Mouse (Mus musculus): ENCODE results near the gene Tacc2. TPM values are rescaled to one million over a fixed set of nuclear protein-coding genes. Genes with fewer than 3 reads are reported as not detected.

Gene Tacc2
- polyA plus RNA-seq, 1 experiment from 2014 or later, result 68.7 TPM

DNA sequence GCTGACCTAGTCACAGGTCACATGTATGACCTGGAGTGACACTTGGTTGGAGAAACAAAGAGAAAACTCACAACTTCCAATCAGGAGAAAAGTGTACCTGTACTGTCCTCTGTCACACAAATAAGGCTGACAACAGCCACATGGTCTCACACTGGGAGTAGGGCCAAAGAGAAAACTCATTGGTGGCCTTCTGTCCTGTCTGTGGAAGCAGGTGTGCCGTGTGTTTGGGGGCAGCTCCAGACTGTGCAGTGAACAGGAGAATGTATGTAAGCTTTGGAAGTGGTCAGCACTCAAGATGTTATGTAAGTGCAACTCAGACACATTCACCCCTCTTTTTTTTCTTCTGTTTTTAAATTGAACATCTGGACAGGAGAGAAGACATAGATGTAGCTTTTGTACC lies 124.1 kb downstream of the Tacc2 start:
- Histone ChIP-seq H3K36me3 (replicated peaks) (no peaks in the 10 kb centered on the region), H3K4me1 (peaks cover 32% of the 10 kb centered on the region), H3K27me3 (replicated peaks) (no peaks in the 10 kb centered on the region), H3K9ac (no peak overlapping the region), H3K4me3 (no peak overlapping the region), H3K4me2 (no peak overlapping the region), H3K9me3 (no peaks in the 10 kb centered on the region), H3K27ac (no peak overlapping the region)
- WGBS, result 85% methylated on average over 1 of the region's 1 CpGs
- no peak for ATAC-seq (replicated peaks)

DNA sequence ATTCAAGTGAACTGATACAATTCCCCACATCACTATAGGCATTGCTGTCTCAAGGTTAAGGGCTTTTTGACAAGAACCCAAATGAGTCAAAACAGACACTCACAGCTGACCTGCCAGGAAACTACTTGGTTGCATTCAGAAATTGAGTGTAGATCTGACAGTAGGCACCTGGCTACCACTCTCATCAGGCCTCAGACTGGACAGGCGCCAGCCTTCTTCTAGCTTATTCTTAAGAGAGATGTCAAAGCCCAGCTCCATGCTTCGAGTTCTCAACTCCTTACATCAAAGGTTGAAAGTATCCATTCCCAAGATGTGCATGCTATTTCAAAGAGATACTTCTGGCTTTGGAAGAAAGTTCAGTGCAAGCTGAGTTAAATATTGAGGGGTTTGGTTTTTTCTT lies 128.0 kb downstream of the Tacc2 start:
- Histone ChIP-seq H3K27ac (no peak overlapping the region), H3K9ac (no peak overlapping the region), H3K4me1 (peaks cover 35% of the 10 kb centered on the region), H3K36me3 (replicated peaks) (no peaks in the 10 kb centered on the region), H3K4me2 (no peak overlapping the region), H3K27me3 (replicated peaks) (no peaks in the 10 kb centered on the region), H3K9me3 (no peaks in the 10 kb centered on the region), H3K4me3 (no peak overlapping the region)
- WGBS, result 82% methylated on average over 2 of the region's 2 CpGs
- no peak for ATAC-seq (replicated peaks)

DNA sequence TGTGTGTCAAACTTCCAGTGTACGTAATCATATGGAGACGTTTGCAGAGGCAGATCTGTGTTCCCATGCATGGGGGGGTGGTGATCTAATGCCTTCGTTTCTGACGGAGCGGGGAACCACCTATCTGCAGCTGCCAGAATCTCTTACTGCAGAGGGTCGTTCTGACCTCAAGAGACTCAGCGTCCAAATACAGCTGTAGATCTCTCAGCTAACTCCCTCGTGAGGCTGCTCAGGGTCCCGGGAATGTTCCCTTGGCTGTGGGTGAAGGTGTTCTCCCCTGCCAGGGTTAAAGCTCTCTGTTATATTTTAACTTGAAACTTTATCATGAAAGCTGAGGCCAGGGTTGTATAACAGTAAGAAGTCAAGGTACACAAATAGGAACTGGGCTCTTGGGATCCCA lies 131.7 kb downstream of the Tacc2 start:
- H3K9ac ChIP-seq, result no peak overlapping the region
- no peak overlapping the region for H3K27ac ChIP-seq
- no peaks in the 10 kb centered on the region for H3K27me3 ChIP-seq (replicated peaks)
- no peak overlapping the region for H3K4me2 ChIP-seq
- peaks cover 52% of the 10 kb centered on the region for H3K4me1 ChIP-seq
- ATAC-seq (replicated peaks), result no peak
- H3K4me3 ChIP-seq, result no peak overlapping the region
- no peaks in the 10 kb centered on the region for H3K36me3 ChIP-seq (replicated peaks)
- 52% methylated on average over 9 of the region's 9 CpGs for WGBS
- H3K9me3 ChIP-seq, result no peaks in the 10 kb centered on the region

DNA sequence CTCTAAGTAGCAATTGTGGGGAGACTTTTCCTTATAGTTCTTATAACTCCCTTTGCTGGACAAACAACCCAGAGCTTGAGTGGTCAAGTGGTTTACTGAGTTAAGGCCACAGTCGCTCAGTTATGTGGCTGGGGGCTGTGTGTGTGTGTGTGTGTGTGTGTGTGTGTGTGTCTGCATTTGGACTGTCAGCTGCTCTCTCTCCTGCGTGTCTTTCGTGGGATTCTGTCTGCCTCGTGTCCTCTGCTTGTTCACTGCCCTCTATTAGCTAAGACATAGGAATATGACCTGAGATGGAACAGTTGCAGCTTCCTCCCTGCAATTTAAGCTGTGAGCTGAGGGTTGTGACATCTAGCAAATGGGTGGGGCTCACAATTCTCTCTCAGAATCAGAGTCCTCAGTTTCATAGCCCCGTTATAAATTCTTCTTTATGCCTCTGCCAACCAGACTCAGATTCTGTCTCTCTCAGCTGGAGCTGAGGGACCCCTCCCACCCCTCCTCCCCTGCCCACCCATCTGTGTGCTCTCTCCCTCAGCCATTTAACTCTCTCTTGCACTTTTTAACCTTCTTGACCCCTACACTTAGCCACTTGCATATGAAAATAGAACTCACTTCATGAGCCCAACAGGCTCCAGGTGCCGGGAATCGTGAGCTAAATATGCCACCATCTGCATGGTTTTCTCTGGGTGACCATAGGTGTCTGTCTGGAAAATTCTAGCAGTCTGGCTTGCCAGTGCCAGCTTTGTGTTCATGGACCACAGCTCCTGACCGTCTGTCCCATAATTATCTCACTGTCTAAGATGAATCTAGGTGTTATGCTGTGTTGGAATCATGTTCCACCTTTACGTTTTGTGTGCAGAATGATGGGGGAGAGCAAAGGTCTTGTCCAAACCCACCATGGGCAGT lies 132.4 kb downstream of the Tacc2 start:
- Histone ChIP-seq H3K9ac (no peak overlapping the region), H3K27me3 (replicated peaks) (no peaks in the 10 kb centered on the region), H3K4me1 (peaks cover 46% of the 10 kb centered on the region), H3K27ac (no peak overlapping the region), H3K4me2 (no peak overlapping the region), H3K36me3 (replicated peaks) (no peaks in the 10 kb centered on the region), H3K9me3 (no peaks in the 10 kb centered on the region), H3K4me3 (no peak overlapping the region)
- ATAC-seq (replicated peaks), result no peak
- WGBS, result 49% methylated on average over 9 of the region's 9 CpGs

DNA sequence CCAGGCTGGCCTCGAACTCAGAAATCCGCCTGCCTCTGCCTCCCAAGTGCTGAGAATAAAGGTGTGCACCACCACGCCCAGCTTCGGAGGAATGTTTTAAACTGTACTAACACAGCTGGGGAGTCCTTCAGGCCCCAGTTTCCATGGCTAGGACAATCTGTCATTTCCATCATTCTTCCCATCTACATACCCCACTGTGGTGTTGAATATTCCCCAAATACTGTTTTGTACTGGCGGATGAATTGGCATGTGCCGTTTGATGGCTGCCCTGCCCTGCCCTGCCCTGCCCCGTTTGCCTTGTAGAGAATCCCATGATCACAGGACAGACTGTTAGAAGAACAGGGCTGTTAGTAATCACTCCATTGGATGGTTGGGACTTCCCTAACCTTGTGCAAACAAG lies 134.6 kb downstream of the Tacc2 start:
- Histone ChIP-seq H3K27me3 (replicated peaks) (no peaks in the 10 kb centered on the region), H3K36me3 (replicated peaks) (no peaks in the 10 kb centered on the region; the same call in 1 of the 2 replicates), H3K4me1 (peaks cover 41% of the 10 kb centered on the region), H3K27ac (no peak overlapping the region), H3K4me2 (no peak overlapping the region), H3K9ac (no peak overlapping the region), H3K4me3 (no peak overlapping the region), H3K9me3 (no peaks in the 10 kb centered on the region)
- WGBS, result 88% methylated on average over 7 of the region's 7 CpGs
- ATAC-seq (replicated peaks), result no peak

DNA sequence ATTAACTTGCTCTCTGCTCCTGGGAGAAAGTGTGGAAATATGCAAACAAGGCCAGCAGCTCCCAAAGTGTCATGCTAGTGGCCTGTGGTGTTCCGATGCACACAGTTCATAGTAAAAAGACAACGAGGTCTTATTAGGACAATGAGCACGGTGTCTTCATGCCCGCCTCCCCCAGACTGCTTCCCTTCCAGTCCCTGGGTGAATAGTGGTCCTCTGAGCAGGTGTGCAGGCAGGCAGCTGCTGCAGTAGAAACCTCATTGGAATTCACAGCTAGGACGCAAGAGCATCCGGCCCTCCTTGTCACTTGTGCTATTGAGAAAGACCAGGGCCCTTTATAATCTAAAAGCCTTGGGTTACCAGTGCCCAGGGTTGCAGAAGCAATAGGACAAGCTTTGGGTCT lies 136.1 kb downstream of the Tacc2 start:
- H3K9me3 ChIP-seq, result no peaks in the 10 kb centered on the region
- H3K4me2 ChIP-seq, result no peak overlapping the region
- peak overlapping the region; percentile 57; the same call in 1 of the 2 replicates for H3K27ac ChIP-seq
- H3K4me1 ChIP-seq, result peaks cover 35% of the 10 kb centered on the region
- no peak overlapping the region for H3K9ac ChIP-seq
- H3K36me3 ChIP-seq (replicated peaks), result no peaks in the 10 kb centered on the region; the same call in 1 of the 2 replicates
- no peak for ATAC-seq (replicated peaks)
- no peaks in the 10 kb centered on the region for H3K27me3 ChIP-seq (replicated peaks)
- H3K4me3 ChIP-seq, result no peak overlapping the region
- WGBS, result 24% methylated on average over 6 of the region's 6 CpGs

DNA sequence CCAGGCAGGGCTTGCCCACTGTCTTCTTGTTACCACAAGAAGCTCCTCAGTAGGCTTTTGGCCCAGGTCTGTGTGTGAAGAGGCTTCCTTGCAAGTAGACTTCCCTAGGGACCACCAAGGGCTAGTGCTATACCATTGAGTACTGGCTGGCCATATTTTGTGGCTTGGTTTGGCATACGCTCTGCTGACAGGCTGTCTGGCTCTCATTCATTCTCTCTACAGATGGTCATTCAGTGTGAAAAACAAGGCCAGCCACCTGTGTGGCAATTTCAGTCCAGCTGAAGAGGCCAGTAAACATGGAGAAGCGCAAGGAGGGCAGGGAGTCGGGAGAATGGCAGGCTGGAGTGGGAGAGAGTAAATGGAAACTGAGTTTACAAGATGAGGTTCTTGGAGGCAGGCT lies 138.2 kb downstream of the Tacc2 start:
- no peak overlapping the region for H3K27ac ChIP-seq
- 85% methylated on average over 3 of the region's 3 CpGs for WGBS
- H3K4me1 ChIP-seq, result peaks cover 37% of the 10 kb centered on the region
- H3K9me3 ChIP-seq, result no peaks in the 10 kb centered on the region
- H3K4me2 ChIP-seq, result no peak overlapping the region
- H3K36me3 ChIP-seq (replicated peaks), result no peaks in the 10 kb centered on the region; the same call in 1 of the 2 replicates
- H3K4me3 ChIP-seq, result no peak overlapping the region
- H3K27me3 ChIP-seq (replicated peaks), result no peaks in the 10 kb centered on the region
- no peak overlapping the region for H3K9ac ChIP-seq
- ATAC-seq (replicated peaks), result no peak

DNA sequence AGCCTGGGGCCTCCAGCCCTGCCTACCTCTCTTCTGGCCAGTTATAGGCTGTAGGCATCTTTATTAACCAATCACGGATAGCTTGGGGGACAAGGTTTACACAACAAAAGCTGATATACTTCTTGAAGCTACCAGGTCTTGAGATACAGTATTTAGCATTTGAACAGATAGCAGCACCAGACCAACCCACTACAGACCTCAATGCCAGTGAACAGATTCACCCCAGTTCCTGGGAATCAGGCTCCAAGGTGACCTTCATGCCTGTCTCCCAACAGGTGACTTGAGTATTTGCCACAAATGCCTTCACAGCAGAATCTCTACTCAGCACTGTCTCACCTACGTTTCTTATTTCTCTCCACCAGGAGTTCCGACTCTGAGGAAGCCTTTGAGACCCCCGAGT lies 139.1 kb downstream of the Tacc2 start:
- no peaks in the 10 kb centered on the region; the same call in 1 of the 2 replicates for H3K36me3 ChIP-seq (replicated peaks)
- no peak overlapping the region for H3K9ac ChIP-seq
- peaks cover 39% of the 10 kb centered on the region for H3K4me1 ChIP-seq
- no peak for ATAC-seq (replicated peaks)
- no peak overlapping the region for H3K27ac ChIP-seq
- H3K4me3 ChIP-seq, result no peak overlapping the region
- 98% methylated on average over 4 of the region's 4 CpGs for whole genome bisulfite sequencing
- no peak overlapping the region for H3K4me2 ChIP-seq
- H3K27me3 ChIP-seq (replicated peaks), result no peaks in the 10 kb centered on the region
- no peaks in the 10 kb centered on the region for H3K9me3 ChIP-seq

DNA sequence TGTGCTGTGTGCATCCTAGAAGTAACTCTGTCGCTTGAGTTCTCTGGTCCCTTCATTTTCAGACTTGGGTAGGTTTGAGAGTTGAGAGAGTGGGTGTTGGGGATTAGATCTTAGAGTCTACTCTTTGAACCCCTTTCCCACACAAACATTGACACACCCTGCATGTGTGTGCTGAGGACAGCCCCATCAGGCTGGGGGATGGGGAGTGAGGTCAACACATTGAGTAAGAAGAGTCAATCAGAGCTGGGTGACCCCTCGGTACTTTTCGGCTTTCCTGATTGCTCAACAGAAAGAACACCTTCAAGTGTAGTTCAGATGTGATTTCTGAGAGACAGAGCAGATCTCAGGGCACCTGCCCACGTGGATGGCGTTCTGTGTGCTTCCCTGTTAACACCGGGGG lies 139.8 kb downstream of the Tacc2 start:
- H3K36me3 ChIP-seq (replicated peaks), result no peaks in the 10 kb centered on the region; the same call in 1 of the 2 replicates
- 94% methylated on average over 6 of the region's 6 CpGs for WGBS
- no peak overlapping the region for H3K4me3 ChIP-seq
- no peak for ATAC-seq (replicated peaks)
- no peaks in the 10 kb centered on the region for H3K27me3 ChIP-seq (replicated peaks)
- peaks cover 43% of the 10 kb centered on the region for H3K4me1 ChIP-seq
- H3K9ac ChIP-seq, result no peak overlapping the region
- H3K4me2 ChIP-seq, result no peak overlapping the region
- no peak overlapping the region for H3K27ac ChIP-seq
- no peaks in the 10 kb centered on the region for H3K9me3 ChIP-seq

DNA sequence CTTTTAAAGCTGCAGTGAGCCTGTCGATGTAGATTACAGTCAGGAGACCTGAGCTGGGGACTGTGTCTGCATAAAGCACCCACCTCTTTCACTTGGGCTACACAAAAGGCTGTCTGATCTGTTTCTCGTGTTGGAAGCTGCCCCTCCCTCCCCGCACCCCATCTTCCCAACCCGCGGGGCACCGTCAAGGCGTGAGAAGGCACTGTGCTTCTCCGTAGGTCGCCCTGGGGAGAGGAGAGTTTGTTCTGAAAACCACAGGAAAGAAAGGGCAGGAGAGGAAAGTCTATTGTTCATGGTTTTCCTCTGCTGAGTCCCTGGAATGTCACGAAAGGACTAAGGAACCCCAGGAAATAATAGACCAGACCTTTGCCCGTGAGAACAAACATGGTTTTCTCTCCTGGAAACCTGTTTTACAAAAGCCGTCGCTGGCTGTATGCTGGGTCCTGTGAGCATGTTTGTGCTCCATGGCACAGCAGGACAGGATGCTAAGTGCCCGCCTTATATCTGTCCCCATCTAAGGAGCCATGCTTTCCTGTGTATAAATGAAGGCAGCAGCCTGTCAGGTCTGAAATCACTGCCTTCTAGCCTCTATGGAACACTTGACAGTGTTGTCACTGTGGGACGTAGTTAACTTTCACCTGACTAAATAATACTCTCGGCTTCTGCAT lies 142.8 kb downstream of the Tacc2 start:
- peak; percentile 42; the same call in 1 of the 2 replicates for ATAC-seq (replicated peaks)
- 7% methylated on average over 16 of the region's 16 CpGs for WGBS
- no peaks in the 10 kb centered on the region for H3K27me3 ChIP-seq (replicated peaks)
- H3K4me1 ChIP-seq, result peaks cover 31% of the 10 kb centered on the region
- H3K9me3 ChIP-seq, result no peaks in the 10 kb centered on the region
- H3K4me3 ChIP-seq, result no peak overlapping the region
- no peak overlapping the region for H3K4me2 ChIP-seq
- peak overlapping the region; percentile 62 for H3K27ac ChIP-seq
- no peak overlapping the region for H3K9ac ChIP-seq
- no peaks in the 10 kb centered on the region; the same call in 1 of the 2 replicates for H3K36me3 ChIP-seq (replicated peaks)

DNA sequence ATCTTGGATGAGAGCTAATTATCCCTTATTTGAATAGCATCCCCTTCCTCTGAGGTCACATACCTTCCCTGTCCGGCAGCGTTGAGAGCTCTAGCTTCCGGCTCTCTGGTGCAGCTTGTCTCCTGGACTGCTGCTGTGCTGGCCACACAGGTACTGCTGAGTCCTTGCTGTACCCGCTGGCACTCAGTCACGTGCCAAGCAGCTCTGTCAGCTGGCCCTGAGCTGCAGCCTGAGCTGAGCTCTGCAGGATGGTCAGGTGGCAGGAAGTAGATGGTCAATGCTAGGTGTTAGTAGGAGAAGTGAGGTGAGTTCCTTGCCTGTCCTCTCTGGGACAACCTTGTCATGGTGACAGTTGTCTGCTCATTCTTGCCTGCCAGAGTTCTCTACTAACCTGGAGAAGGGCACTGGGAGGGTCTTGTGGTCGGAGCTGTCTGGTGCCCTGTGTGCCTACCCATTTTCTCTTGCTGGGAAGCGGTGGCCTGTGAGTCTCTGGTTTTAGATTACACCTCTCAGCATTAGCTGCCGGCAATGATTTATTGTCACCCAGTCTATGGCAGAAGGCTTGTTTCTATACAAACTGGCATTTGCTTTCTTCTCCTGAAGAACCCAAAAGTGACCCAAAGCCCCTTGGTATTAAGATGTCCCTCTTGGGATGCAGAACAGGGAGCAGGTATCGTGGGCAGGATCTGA lies 143.6 kb downstream of the Tacc2 start:
- H3K9me3 ChIP-seq, result no peaks in the 10 kb centered on the region
- no peaks in the 10 kb centered on the region for H3K27me3 ChIP-seq (replicated peaks)
- no peak overlapping the region for H3K4me2 ChIP-seq
- ATAC-seq (replicated peaks), result no peak
- 51% methylated on average over 9 of the region's 9 CpGs for WGBS
- H3K36me3 ChIP-seq (replicated peaks), result no peaks in the 10 kb centered on the region; the same call in 1 of the 2 replicates
- H3K4me1 ChIP-seq, result peaks cover 31% of the 10 kb centered on the region
- H3K9ac ChIP-seq, result no peak overlapping the region
- H3K4me3 ChIP-seq, result no peak overlapping the region
- peak overlapping the region; percentile 62 for H3K27ac ChIP-seq

DNA sequence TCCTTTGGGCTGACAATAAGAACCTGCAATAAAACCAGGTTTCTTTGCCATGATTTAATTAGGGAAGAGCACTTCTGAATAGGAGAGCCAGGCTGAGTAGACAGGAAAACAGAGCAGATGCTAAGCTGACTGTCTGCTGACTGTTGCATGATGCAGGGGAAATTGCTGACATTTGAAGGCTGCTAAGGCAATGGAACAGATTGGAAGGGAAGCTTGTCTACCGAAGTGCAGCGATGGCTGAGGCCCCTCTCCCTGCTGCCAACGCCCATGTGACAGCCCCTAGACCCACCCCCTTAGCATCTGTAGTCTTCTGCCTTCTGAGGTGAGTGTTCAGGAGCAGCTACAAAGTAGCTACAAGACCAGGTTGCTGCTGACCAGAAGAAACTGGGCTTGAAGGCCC lies 148.9 kb downstream of the Tacc2 start:
- H3K9me3 ChIP-seq, result no peaks in the 10 kb centered on the region
- H3K27ac ChIP-seq, result no peak overlapping the region
- ATAC-seq (replicated peaks), result no peak
- peaks cover 12% of the 10 kb centered on the region; the same call in 1 of the 2 replicates for H3K36me3 ChIP-seq (replicated peaks)
- no peak overlapping the region for H3K4me3 ChIP-seq
- H3K27me3 ChIP-seq (replicated peaks), result no peaks in the 10 kb centered on the region
- WGBS, result 82% methylated on average over 3 of the region's 3 CpGs
- no peak overlapping the region for H3K4me2 ChIP-seq
- peaks cover 7% of the 10 kb centered on the region; the same call in 1 of the 2 replicates for H3K4me1 ChIP-seq
- no peak overlapping the region for H3K9ac ChIP-seq

All from midbrain, embryonic 15.5 days (tissue).